Mouse (Mus musculus): ENCODE measurements around the gene Pgghg. TPM values are rescaled to one million over a fixed set of nuclear protein-coding genes. Genes with fewer than 3 reads are reported as not detected.

Gene Pgghg
- total and polyA plus RNA-seq, 3 experiments, result 5.6 to 9.0 (median 7.5) TPM

GRCm38 (mm10) chr7:140921225-140921975 lies 19.8 kb upstream of the Pgghg start:
- TF ChIP-seq GATA2 (IDR thresholded peaks at IDR 0.05; ENCODE audit: borderline replicate concordance, low read depth, low read length) (no peak), TAL1 (conservative IDR thresholded peaks at IDR 0.05; ENCODE audit: low read depth, low read length) (no peak), CTCF (IDR thresholded peaks at IDR 0.05; ENCODE audit: low read depth, low read length) (no peak), GATA1 (IDR thresholded peaks at IDR 0.05; ENCODE audit: borderline replicate concordance, low read length) (no peak), POLR2AphosphoS5 (IDR thresholded peaks at IDR 0.05; ENCODE audit: insufficient replicate concordance, low read depth, low read length) (no peak)
- ATAC-seq (ENCODE audit: extremely low read depth, insufficient number of reproducible peaks, low FRiP score, poor library complexity, severe bottlenecking), result no peak
- peak overlapping the region; percentile 51; the same call in 1 of the 2 replicates for H3K4me3 ChIP-seq (ENCODE audit: low read depth, low read length)
- H3K4me1 ChIP-seq (ENCODE audit: insufficient read depth, low read depth, low read length), result peaks cover 52% of the 10 kb centered on the region
- peaks cover 44% of the 10 kb centered on the region for H3K27me3 ChIP-seq (ENCODE audit: insufficient read depth, low read length)
- DNase-seq (ENCODE audit: low spot score), result no peak
- H3K9me3 ChIP-seq (replicated peaks), result peaks cover 10% of the 10 kb centered on the region
- H3K36me3 ChIP-seq (replicated peaks), result no peaks in the 10 kb centered on the region

DNA sequence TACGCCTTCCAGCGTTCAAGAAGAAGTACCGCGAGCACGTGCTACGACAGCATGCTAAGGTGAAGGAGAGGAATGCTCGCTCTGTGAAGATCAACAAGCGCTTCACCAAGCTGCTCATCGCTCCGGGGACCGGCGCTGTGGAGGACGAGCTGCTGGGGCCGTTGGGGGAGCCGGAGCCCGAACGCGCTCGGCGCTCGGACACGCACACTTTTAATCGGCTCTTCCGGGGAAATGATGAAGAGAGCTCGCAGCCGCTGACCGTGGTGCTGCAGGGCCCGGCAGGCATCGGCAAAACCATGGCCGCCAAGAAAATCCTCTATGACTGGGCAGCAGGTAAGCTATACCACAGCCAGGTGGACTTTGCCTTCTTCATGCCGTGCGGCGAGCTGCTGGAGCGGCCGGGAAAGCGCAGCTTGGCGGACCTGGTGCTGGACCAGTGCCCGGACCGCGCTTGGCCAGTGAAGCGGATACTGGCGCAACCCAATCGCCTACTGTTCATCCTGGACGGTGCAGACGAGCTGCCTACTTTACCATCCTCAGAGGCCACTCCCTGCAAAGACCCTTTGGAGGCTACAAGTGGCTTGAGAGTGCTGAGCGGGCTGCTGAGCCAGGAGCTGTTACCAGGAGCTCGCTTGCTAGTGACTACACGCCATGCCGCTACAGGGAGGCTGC lies 18.7 kb upstream of the Pgghg start:
- Histone ChIP-seq H3K9me3 (replicated peaks) (peaks cover 10% of the 10 kb centered on the region), H3K36me3 (replicated peaks) (no peaks in the 10 kb centered on the region), H3K4me1 (ENCODE audit: insufficient read depth, low read depth, low read length) (peaks cover 46% of the 10 kb centered on the region), H3K4me3 (ENCODE audit: low read depth, low read length) (no peak overlapping the region), H3K27me3 (ENCODE audit: insufficient read depth, low read length) (peaks cover 46% of the 10 kb centered on the region)
- TF ChIP-seq CTCF (IDR thresholded peaks at IDR 0.05; ENCODE audit: low read depth, low read length) (no peak), GATA2 (IDR thresholded peaks at IDR 0.05; ENCODE audit: borderline replicate concordance, low read depth, low read length) (no peak), GATA1 (IDR thresholded peaks at IDR 0.05; ENCODE audit: borderline replicate concordance, low read length) (no peak), TAL1 (conservative IDR thresholded peaks at IDR 0.05; ENCODE audit: low read depth, low read length) (no peak), POLR2AphosphoS5 (IDR thresholded peaks at IDR 0.05; ENCODE audit: insufficient replicate concordance, low read depth, low read length) (no peak)
- no peak for DNase-seq (ENCODE audit: low spot score)
- ATAC-seq (ENCODE audit: extremely low read depth, insufficient number of reproducible peaks, low FRiP score, poor library complexity, severe bottlenecking), result no peak

DNA sequence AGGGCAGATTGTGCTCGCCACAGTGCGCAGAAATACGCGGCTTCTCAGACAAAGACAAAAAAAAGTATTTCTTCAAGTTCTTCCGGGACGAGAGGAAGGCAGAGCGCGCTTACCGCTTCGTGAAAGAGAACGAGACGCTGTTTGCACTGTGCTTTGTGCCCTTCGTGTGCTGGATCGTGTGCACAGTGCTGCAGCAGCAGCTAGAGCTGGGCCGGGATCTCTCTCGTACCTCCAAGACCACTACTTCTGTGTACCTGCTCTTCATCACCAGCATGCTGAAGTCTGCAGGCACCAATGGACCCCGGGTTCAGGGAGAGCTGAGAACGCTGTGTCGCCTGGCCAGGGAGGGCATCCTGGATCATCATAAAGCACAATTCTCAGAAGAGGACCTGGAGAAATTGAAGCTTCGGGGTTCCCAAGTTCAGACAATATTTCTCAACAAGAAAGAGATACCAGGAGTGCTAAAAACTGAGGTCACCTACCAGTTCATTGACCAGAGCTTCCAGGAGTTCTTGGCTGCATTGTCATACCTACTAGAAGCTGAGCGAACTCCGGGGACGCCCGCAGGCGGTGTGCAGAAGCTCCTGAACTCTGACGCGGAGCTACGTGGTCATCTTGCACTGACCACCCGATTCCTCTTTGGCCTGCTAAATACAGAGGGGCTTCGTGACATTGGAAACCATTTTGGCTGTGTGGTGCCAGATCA lies 18.0 kb upstream of the Pgghg start:
- TF ChIP-seq TAL1 (conservative IDR thresholded peaks at IDR 0.05; ENCODE audit: low read depth, low read length) (no peak), GATA2 (IDR thresholded peaks at IDR 0.05; ENCODE audit: borderline replicate concordance, low read depth, low read length) (no peak), POLR2AphosphoS5 (IDR thresholded peaks at IDR 0.05; ENCODE audit: insufficient replicate concordance, low read depth, low read length) (no peak), CTCF (IDR thresholded peaks at IDR 0.05; ENCODE audit: low read depth, low read length) (no peak), GATA1 (IDR thresholded peaks at IDR 0.05; ENCODE audit: borderline replicate concordance, low read length) (no peak)
- no peak for DNase-seq (ENCODE audit: low spot score)
- Histone ChIP-seq H3K4me3 (ENCODE audit: low read depth, low read length) (no peak overlapping the region), H3K4me1 (ENCODE audit: insufficient read depth, low read depth, low read length) (peaks cover 43% of the 10 kb centered on the region), H3K9me3 (replicated peaks) (peaks cover 10% of the 10 kb centered on the region), H3K36me3 (replicated peaks) (no peaks in the 10 kb centered on the region), H3K27me3 (ENCODE audit: insufficient read depth, low read length) (peaks cover 46% of the 10 kb centered on the region)
- no peak for ATAC-seq (ENCODE audit: extremely low read depth, insufficient number of reproducible peaks, low FRiP score, poor library complexity, severe bottlenecking)

DNA sequence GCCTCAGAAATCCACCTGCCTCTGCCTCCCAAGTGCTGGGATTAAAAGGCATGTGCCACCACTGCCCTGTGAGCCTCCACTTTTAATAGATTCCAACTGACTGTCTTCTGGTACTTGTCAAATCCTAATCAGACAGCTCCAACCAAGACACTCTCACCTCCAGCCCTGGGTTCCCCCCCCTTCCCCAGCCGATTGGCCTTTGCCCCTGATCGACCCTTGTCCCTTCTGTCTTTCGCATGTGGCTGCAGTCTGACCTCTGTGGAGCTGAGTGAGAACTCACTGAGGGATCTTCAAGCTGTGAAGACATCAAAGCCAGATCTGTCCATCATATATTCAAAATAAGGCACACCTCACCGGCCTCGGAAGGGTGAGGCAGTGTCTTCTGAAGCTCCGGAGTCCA lies 14.0 kb upstream of the Pgghg start:
- peaks cover 43% of the 10 kb centered on the region for H3K27me3 ChIP-seq (ENCODE audit: insufficient read depth, low read length)
- no peak overlapping the region for H3K4me3 ChIP-seq (ENCODE audit: low read depth, low read length)
- no peaks in the 10 kb centered on the region for H3K36me3 ChIP-seq (replicated peaks)
- peaks cover 10% of the 10 kb centered on the region for H3K9me3 ChIP-seq (replicated peaks)
- ATAC-seq (ENCODE audit: extremely low read depth, insufficient number of reproducible peaks, low FRiP score, poor library complexity, severe bottlenecking), result no peak
- TF ChIP-seq POLR2AphosphoS5 (IDR thresholded peaks at IDR 0.05; ENCODE audit: insufficient replicate concordance, low read depth, low read length), result no peak
- TF ChIP-seq CTCF (IDR thresholded peaks at IDR 0.05; ENCODE audit: low read depth, low read length), result no peak
- no peak for TF ChIP-seq GATA2 (IDR thresholded peaks at IDR 0.05; ENCODE audit: borderline replicate concordance, low read depth, low read length)
- no peak for TF ChIP-seq GATA1 (IDR thresholded peaks at IDR 0.05; ENCODE audit: borderline replicate concordance, low read length)
- TF ChIP-seq TAL1 (conservative IDR thresholded peaks at IDR 0.05; ENCODE audit: low read depth, low read length), result no peak
- DNase-seq (ENCODE audit: low spot score), result no peak
- H3K4me1 ChIP-seq (ENCODE audit: insufficient read depth, low read depth, low read length), result peaks cover 7% of the 10 kb centered on the region

DNA sequence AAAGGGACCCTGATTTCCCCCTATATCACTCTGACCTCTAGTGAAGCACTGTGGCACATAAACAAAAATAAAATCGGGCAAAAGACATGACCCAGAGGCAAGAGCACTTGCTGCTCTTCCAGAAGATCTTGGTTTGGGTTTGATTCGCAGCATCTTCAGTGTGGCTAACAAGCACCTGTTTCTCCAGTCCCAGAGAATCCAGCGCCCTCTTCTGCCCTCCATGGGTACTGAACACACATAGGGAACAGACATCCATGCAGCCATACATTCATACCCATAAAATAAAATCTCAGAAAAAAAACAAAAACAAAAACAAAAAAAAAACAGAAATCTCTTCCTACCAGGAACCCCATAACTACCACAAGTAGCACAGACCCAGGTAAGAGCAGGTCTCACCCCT lies 2.8 kb upstream of the Pgghg start:
- DNase-seq (ENCODE audit: low spot score) (no peak), ATAC-seq (ENCODE audit: extremely low read depth, insufficient number of reproducible peaks, low FRiP score, poor library complexity, severe bottlenecking) (no peak)
- no peak for TF ChIP-seq GATA1 (IDR thresholded peaks at IDR 0.05; ENCODE audit: borderline replicate concordance, low read length)
- Histone ChIP-seq H3K36me3 (replicated peaks) (peaks cover 11% of the 10 kb centered on the region), H3K4me3 (ENCODE audit: low read depth, low read length) (no peak overlapping the region), H3K4me1 (ENCODE audit: insufficient read depth, low read depth, low read length) (peaks cover 44% of the 10 kb centered on the region), H3K27me3 (ENCODE audit: insufficient read depth, low read length) (peaks cover 23% of the 10 kb centered on the region), H3K9me3 (replicated peaks) (no peaks in the 10 kb centered on the region)

- DNase-seq (ENCODE audit: low spot score) (no peak), ATAC-seq (ENCODE audit: extremely low read depth, insufficient number of reproducible peaks, low FRiP score, poor library complexity, severe bottlenecking) (no peak)
- TF ChIP-seq GATA2 (IDR thresholded peaks at IDR 0.05; ENCODE audit: borderline replicate concordance, low read depth, low read length) (no peak), CTCF (IDR thresholded peaks at IDR 0.05; ENCODE audit: low read depth, low read length) (no peak), TAL1 (conservative IDR thresholded peaks at IDR 0.05; ENCODE audit: low read depth, low read length) (no peak), GATA1 (IDR thresholded peaks at IDR 0.05; ENCODE audit: borderline replicate concordance, low read length) (no peak), POLR2AphosphoS5 (IDR thresholded peaks at IDR 0.05; ENCODE audit: insufficient replicate concordance, low read depth, low read length) (no peak)
- peaks cover 15% of the 10 kb centered on the region for H3K36me3 ChIP-seq (replicated peaks)
- no peaks in the 10 kb centered on the region for H3K9me3 ChIP-seq (replicated peaks)
- no peak overlapping the region for H3K4me3 ChIP-seq (ENCODE audit: low read depth, low read length)
- peaks cover 23% of the 10 kb centered on the region for H3K27me3 ChIP-seq (ENCODE audit: insufficient read depth, low read length)
- peaks cover 48% of the 10 kb centered on the region for H3K4me1 ChIP-seq (ENCODE audit: insufficient read depth, low read depth, low read length)
Observed at GRCm38 (mm10) chr7:140938896-140939295, 2.3 kb upstream of the Pgghg start.

Data from G1E (cell line).